Mouse (Mus musculus) stomach, postnatal 0 days (tissue): ENCODE data around the gene Gucy1b1. TPM values are rescaled to one million over a fixed set of nuclear protein-coding genes. Genes with fewer than 3 reads are reported as not detected.

Experiments
- ATAC-seq: fragments of 200-750 bp; cut with Nextera tagmentation; 2 replicates; pipeline ENCODE4 v1.8.0; 2017; ENCODE audit not compliant: low FRiP score, low TSS enrichment
- DNase-seq: peaks from one replicate; pipeline ENCODE4 v3.0.0-alpha.2; 2016; ENCODE audit warnings: low spot score
- H3K27ac ChIP-seq: fragments of 300-500 bp; sonication (generic); replicated peaks from 2 replicates; pipeline ENCODE4 v1.5.1; 2014; ENCODE audit warnings: mild to moderate bottlenecking, control low read depth
- H3K27me3 ChIP-seq: fragments of 300-500 bp; sonication (generic); 2 replicates; pipeline ENCODE4 v1.6.1; 2014; ENCODE audit warnings: low read length; ENCODE audit not compliant: control insufficient read depth, insufficient read depth
- H3K36me3 ChIP-seq: fragments of 300-500 bp; sonication (generic); 2 replicates; pipeline ENCODE4 v1.6.1; 2014; ENCODE audit warnings: low read length, mixed read lengths; ENCODE audit not compliant: control insufficient read depth, insufficient read depth
- H3K4me1 ChIP-seq: fragments of 300-500 bp; sonication (generic); replicated peaks from 2 replicates; pipeline ENCODE4 v1.6.1; 2014; ENCODE audit warnings: antibody characterized with exemption; ENCODE audit not compliant: control insufficient read depth, insufficient read depth
- H3K4me2 ChIP-seq: fragments of 300-500 bp; sonication (generic); replicated peaks from 2 replicates; pipeline ENCODE4 v1.6.1; 2014; ENCODE audit warnings: low read depth, mild to moderate bottlenecking, control low read depth, moderate library complexity
- H3K4me3 ChIP-seq: fragments of 300-500 bp; sonication (generic); 2 replicates; pipeline ENCODE4 v1.5.1; 2014; ENCODE audit warnings: low read depth, low read length, control low read depth
- H3K9ac ChIP-seq: fragments of 300-500 bp; sonication (generic); 2 replicates; pipeline ENCODE4 v1.6.1; 2014; ENCODE audit warnings: mild to moderate bottlenecking, low read length, control low read depth, mixed read lengths
- H3K9me3 ChIP-seq: fragments of 300-500 bp; sonication (generic); 2 replicates; pipeline ENCODE4 v1.6.1; 2016; ENCODE audit warnings: low read length; ENCODE audit not compliant: control insufficient read depth
- CTCF ChIP-seq: IDR thresholded peaks from 2 replicates; pipeline ENCODE4 v1.5.1; 2016; ENCODE audit warnings: antibody characterized with exemption, low read depth, mild to moderate bottlenecking, moderate library complexity
- EP300 ChIP-seq: optimal IDR thresholded peaks from 2 replicates; pipeline ENCODE3; 2016; ENCODE audit warnings: antibody characterized with exemption
- WGBS: fragments of 180-500 bp; shearing (Covaris S2); extraction: QIAGEN DNeasy Blood & Tissue Kit; methylation state at CpG from one replicate; pipeline ENCODE4 v1.1.7; 2014; 5-methylcytosine and 5-hydroxymethylcytosine counted together
- polyA plus RNA-seq: library from polyadenylated mRNA; unstranded; fragments of >200 nt; fragmentation: Nextera tagmentation; extraction: Ambion mirVana; gene quantifications from 2 replicates; pipeline ENCODE4 v1.2.1, GENCODE M21; 2015

The Gucy1b1 gene
- 18.7 and 20.0 TPM in 2 replicates for polyA plus RNA-seq

GRCm38 (mm10) chr3:82074201-82074851, at the start of gene Gucy1b1:
TSS of gene Gucy1b1 (minus strand) at chr3:82074689.
- H3K4me1 ChIP-seq, result peaks cover 2% of the 10 kb centered on the region; the same call in 1 of the 2 replicates
- peak within 1 kb of the TSS; percentile 52 for H3K4me3 ChIP-seq
- no peaks in the 10 kb centered on the region for H3K36me3 ChIP-seq
- whole genome bisulfite sequencing, result 2% methylated on average over 25 of the region's 25 CpGs
- peak within 1 kb of the TSS; percentile 62 for H3K4me2 ChIP-seq
- peak within 1 kb of the TSS; percentile 58 for H3K9ac ChIP-seq
- no peaks in the 10 kb centered on the region for H3K27me3 ChIP-seq
- DNase-seq (peak; percentile 58), ATAC-seq (peak; percentile 96)
- H3K9me3 ChIP-seq, result no peaks in the 10 kb centered on the region
- TF ChIP-seq CTCF, result no peak
- no peak for TF ChIP-seq EP300
- peak within 1 kb of the TSS; percentile 63 for H3K27ac ChIP-seq

DNA sequence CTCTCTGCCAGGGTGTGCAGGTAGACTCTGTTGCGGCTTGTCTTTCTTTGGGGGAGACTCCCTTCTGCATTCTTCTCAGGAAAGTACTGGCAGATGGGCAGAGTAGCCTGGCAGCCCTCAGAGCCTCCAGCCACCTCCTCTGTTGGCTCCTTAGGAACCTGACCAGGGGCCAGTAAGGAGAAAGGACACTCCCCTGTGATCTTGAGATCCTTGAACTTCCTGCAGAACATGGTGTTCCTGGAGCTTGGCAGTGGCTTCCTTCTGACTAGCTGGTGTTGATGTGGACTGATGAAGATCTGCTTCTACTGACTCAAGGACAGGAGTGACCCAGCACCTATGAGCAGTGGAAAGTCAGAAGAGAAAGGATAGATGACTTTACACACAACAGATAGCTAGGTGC, 44.4 kb upstream of the Gucy1b1 start:
- no peaks in the 10 kb centered on the region for H3K4me1 ChIP-seq
- DNase-seq, result no peak
- no peak overlapping the region for H3K4me2 ChIP-seq
- no peaks in the 10 kb centered on the region for H3K9me3 ChIP-seq
- H3K36me3 ChIP-seq, result no peaks in the 10 kb centered on the region
- TF ChIP-seq CTCF, result no peak
- TF ChIP-seq EP300, result no peak
- no peaks in the 10 kb centered on the region for H3K27me3 ChIP-seq
- WGBS, result 85% methylated on average over 1 of the region's 1 CpGs
- no peak overlapping the region for H3K9ac ChIP-seq
- H3K27ac ChIP-seq, result no peak overlapping the region
- ATAC-seq, result no peak
- H3K4me3 ChIP-seq, result no peak overlapping the region

GRCm38 (mm10) chr3:82112439-82112838, 38.0 kb upstream of the Gucy1b1 start:
- no peak overlapping the region for H3K4me2 ChIP-seq
- no peaks in the 10 kb centered on the region for H3K4me1 ChIP-seq
- TF ChIP-seq CTCF, result no peak
- no peak for TF ChIP-seq EP300
- no peak overlapping the region for H3K4me3 ChIP-seq
- no peak for DNase-seq
- H3K9me3 ChIP-seq, result no peaks in the 10 kb centered on the region
- no peak for ATAC-seq
- H3K27me3 ChIP-seq, result no peaks in the 10 kb centered on the region
- H3K36me3 ChIP-seq, result peaks cover 2% of the 10 kb centered on the region; the same call in 1 of the 2 replicates
- 0 out of 2 replicates have a peak overlapping the region, but pooled peaks have one; percentile 2 for H3K27ac ChIP-seq
- H3K9ac ChIP-seq, result no peak overlapping the region
- 51% methylated on average over 2 of the region's 2 CpGs for WGBS

GRCm38 (mm10) chr3:82111986-82112385, 37.5 kb upstream of the Gucy1b1 start:
- no peaks in the 10 kb centered on the region for H3K4me1 ChIP-seq
- no peak overlapping the region for H3K4me3 ChIP-seq
- 57% methylated on average over 3 of the region's 3 CpGs for WGBS
- H3K9me3 ChIP-seq, result no peaks in the 10 kb centered on the region
- no peak overlapping the region for H3K9ac ChIP-seq
- no peak overlapping the region for H3K4me2 ChIP-seq
- H3K27ac ChIP-seq, result 0 out of 2 replicates have a peak overlapping the region, but pooled peaks have one; percentile 2
- no peak for TF ChIP-seq EP300
- TF ChIP-seq CTCF, result no peak
- peaks cover 2% of the 10 kb centered on the region; the same call in 1 of the 2 replicates for H3K36me3 ChIP-seq
- DNase-seq, result no peak
- no peaks in the 10 kb centered on the region for H3K27me3 ChIP-seq
- no peak for ATAC-seq

DNA sequence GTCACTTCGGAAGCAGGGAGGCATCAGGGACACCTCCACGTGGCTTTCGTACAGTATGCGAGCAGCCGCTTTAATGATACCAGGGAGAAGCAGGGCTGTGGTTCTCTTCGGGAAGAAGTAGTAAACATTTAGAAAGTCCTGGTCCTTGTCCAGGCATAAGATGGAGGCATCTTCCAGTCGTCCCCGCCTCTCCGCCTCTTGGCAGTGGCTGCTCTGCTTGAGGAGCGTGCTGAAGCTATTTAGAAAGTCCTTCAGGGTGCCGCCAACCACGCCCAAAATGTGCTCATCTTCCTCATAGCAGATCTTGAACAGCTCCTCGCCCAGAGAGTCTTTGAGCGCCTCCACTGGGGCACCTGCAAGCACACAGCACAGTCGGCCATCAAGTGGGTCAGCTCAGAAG, 34.5 kb upstream of the Gucy1b1 start:
- no peak overlapping the region for H3K9ac ChIP-seq
- ATAC-seq (no peak), DNase-seq (no peak)
- H3K4me2 ChIP-seq, result no peak overlapping the region
- no peaks in the 10 kb centered on the region for H3K27me3 ChIP-seq
- H3K4me1 ChIP-seq, result no peaks in the 10 kb centered on the region
- H3K4me3 ChIP-seq, result no peak overlapping the region
- H3K27ac ChIP-seq, result no peak overlapping the region
- peaks cover 2% of the 10 kb centered on the region; the same call in 1 of the 2 replicates for H3K36me3 ChIP-seq
- TF ChIP-seq CTCF (no peak), EP300 (no peak)
- 80% methylated on average over 15 of the region's 15 CpGs for WGBS
- H3K9me3 ChIP-seq, result no peaks in the 10 kb centered on the region

DNA sequence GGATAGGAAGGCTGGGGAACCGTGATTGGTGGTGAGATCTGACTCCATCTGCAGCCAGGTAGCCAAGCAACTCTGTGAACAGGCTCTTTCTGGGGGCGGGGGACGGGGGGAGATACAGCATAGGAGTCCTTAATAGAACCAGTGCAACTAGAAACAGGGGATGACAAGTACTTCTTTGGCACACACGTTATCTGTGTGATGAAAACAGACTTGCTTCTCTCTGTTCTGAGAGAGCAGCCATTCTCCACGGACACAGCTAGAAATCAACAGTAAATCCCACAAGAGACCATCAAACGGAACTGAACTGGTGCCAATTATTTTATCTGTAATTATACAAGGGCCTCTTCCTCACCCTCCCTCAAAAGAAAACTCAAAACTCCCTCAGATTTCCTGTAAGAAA, 29.7 kb upstream of the Gucy1b1 start:
- DNase-seq (no peak), ATAC-seq (no peak)
- Histone ChIP-seq H3K4me1 (no peaks in the 10 kb centered on the region), H3K36me3 (peaks cover 2% of the 10 kb centered on the region; the same call in 1 of the 2 replicates), H3K27ac (no peak overlapping the region), H3K27me3 (no peaks in the 10 kb centered on the region), H3K9ac (no peak overlapping the region), H3K4me3 (no peak overlapping the region), H3K4me2 (no peak overlapping the region), H3K9me3 (no peaks in the 10 kb centered on the region)
- WGBS, result 70% methylated on average over 6 of the region's 6 CpGs
- TF ChIP-seq CTCF (no peak), EP300 (no peak)
